Mouse (Mus musculus): ENCODE data around the gene Dus1l. TPM values are rescaled to one million over a fixed set of nuclear protein-coding genes. Genes with fewer than 3 reads are reported as not detected.
"Not testable (repeated sequence)": the region's sequence is repeated elsewhere in the genome, so short reads cannot be mapped to it uniquely, and the experiment has no call there.

Dus1l gene
- polyA plus RNA-seq, 1 experiment from 2014 or later, result 69.3 TPM

DNA sequence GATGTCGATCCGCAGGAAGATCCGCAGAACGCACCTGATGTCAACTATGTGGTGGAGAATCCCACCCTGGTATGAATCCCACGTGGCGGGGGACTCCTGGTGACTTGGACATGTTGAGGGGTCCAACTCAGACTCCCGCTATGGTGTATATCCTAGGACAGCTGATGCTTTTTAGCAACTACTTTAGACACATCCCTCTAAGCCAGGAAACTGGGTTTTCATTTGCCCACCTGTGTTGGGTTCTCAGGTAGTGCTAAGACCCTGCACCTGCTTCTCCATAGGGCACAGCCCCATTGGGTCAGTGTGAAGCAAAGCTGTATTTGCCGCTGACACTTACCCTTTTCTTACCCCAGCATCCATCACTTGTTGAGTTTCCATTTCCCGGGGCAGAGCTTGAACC lies 11.1 kb downstream of the Dus1l start:
- H3K4me1 ChIP-seq (ENCODE audit: control insufficient read depth, insufficient read depth, low read length), result peaks cover 14% of the 10 kb centered on the region
- H3K36me3 ChIP-seq (ENCODE audit: control insufficient read depth, insufficient read depth, low read length), result peaks cover 7% of the 10 kb centered on the region; the same call in 1 of the 2 replicates
- no peak for ATAC-seq (ENCODE audit: insufficient read depth, low FRiP score)
- WGBS, result 28% methylated on average over 9 of the region's 9 CpGs
- H3K9me3 ChIP-seq (replicated peaks; ENCODE audit: control insufficient read depth, low read length), result no peaks in the 10 kb centered on the region
- H3K4me2 ChIP-seq (ENCODE audit: low read depth, low read length), result peak overlapping the region; percentile 89
- peak overlapping the region; percentile 89 for H3K9ac ChIP-seq (ENCODE audit: low read length)
- H3K27ac ChIP-seq (ENCODE audit: low read length), result no peak overlapping the region; the same call in 1 of the 2 replicates
- H3K27me3 ChIP-seq (ENCODE audit: control insufficient read depth, insufficient read depth, low read length), result no peaks in the 10 kb centered on the region
- H3K4me3 ChIP-seq (replicated peaks; ENCODE audit: low read length), result peak overlapping the region; percentile 79

GRCm38 (mm10) chr11:120784064-120784791 lies 12.0 kb downstream of the Dus1l start, which contains the start of the genes Rfng and Gps1:
Gene Rfng (minus strand): TSS chr11:120784207.
Gene Gps1 (plus strand): TSS chr11:120784272.
- Histone ChIP-seq H3K4me1 (ENCODE audit: control insufficient read depth, insufficient read depth, low read length) (peaks cover 14% of the 10 kb centered on the region), H3K9me3 (replicated peaks; ENCODE audit: control insufficient read depth, low read length) (no peaks in the 10 kb centered on the region), H3K27me3 (ENCODE audit: control insufficient read depth, insufficient read depth, low read length) (no peaks in the 10 kb centered on the region), H3K4me3 (replicated peaks; ENCODE audit: low read length) (peak within 1 kb of the TSS; percentile 79), H3K9ac (ENCODE audit: low read length) (peak within 1 kb of the TSS; percentile 89), H3K4me2 (ENCODE audit: low read depth, low read length) (peak within 1 kb of the TSS; percentile 89), H3K27ac (ENCODE audit: low read length) (peak within 1 kb of the TSS; percentile 68), H3K36me3 (ENCODE audit: control insufficient read depth, insufficient read depth, low read length) (peaks cover 5% of the 10 kb centered on the region; the same call in 1 of the 2 replicates)
- peak; percentile 83 for ATAC-seq (ENCODE audit: insufficient read depth, low FRiP score)
- under 1% methylated on average over 93 of the region's 107 CpGs for WGBS

- peak overlapping the region; percentile 79 for H3K4me3 ChIP-seq (replicated peaks; ENCODE audit: low read length)
- WGBS, result 2% methylated on average over 42 of the region's 42 CpGs
- peaks cover 14% of the 10 kb centered on the region for H3K4me1 ChIP-seq (ENCODE audit: control insufficient read depth, insufficient read depth, low read length)
- H3K36me3 ChIP-seq (ENCODE audit: control insufficient read depth, insufficient read depth, low read length), result peaks cover 5% of the 10 kb centered on the region; the same call in 1 of the 2 replicates
- no peaks in the 10 kb centered on the region for H3K9me3 ChIP-seq (replicated peaks; ENCODE audit: control insufficient read depth, low read length)
- ATAC-seq (ENCODE audit: insufficient read depth, low FRiP score), result peak; percentile 3; the same call in 1 of the 2 replicates
- H3K4me2 ChIP-seq (ENCODE audit: low read depth, low read length), result peak overlapping the region; percentile 89
- H3K27ac ChIP-seq (ENCODE audit: low read length), result peak overlapping the region; percentile 68
- no peaks in the 10 kb centered on the region for H3K27me3 ChIP-seq (ENCODE audit: control insufficient read depth, insufficient read depth, low read length)
- peak overlapping the region; percentile 89 for H3K9ac ChIP-seq (ENCODE audit: low read length)
These were observed 12.7 kb downstream of the Dus1l start for GRCm38 (mm10) chr11:120783426-120784063.

- 92% methylated on average over 6 of the region's 6 CpGs for WGBS
- not testable (repeated sequence) for H3K27me3 ChIP-seq (ENCODE audit: control insufficient read depth, insufficient read depth, low read length); H3K4me3 ChIP-seq (replicated peaks; ENCODE audit: low read length); H3K9me3 ChIP-seq (replicated peaks; ENCODE audit: control insufficient read depth, low read length); H3K9ac ChIP-seq (ENCODE audit: low read length); H3K36me3 ChIP-seq (ENCODE audit: control insufficient read depth, insufficient read depth, low read length); H3K4me2 ChIP-seq (ENCODE audit: low read depth, low read length); H3K27ac ChIP-seq (ENCODE audit: low read length); ATAC-seq (ENCODE audit: insufficient read depth, low FRiP score)
- peaks cover 15% of the 10 kb centered on the region for H3K4me1 ChIP-seq (ENCODE audit: control insufficient read depth, insufficient read depth, low read length)
These were observed 14.8 kb downstream of the Dus1l start for GRCm38 (mm10) chr11:120781361-120781760.

GRCm38 (mm10) chr11:120779876-120780275 lies 16.3 kb downstream of the Dus1l start:
- peaks cover 15% of the 10 kb centered on the region for H3K4me1 ChIP-seq (ENCODE audit: control insufficient read depth, insufficient read depth, low read length)
- 97% methylated on average over 1 of the region's 1 CpGs for WGBS

DNA sequence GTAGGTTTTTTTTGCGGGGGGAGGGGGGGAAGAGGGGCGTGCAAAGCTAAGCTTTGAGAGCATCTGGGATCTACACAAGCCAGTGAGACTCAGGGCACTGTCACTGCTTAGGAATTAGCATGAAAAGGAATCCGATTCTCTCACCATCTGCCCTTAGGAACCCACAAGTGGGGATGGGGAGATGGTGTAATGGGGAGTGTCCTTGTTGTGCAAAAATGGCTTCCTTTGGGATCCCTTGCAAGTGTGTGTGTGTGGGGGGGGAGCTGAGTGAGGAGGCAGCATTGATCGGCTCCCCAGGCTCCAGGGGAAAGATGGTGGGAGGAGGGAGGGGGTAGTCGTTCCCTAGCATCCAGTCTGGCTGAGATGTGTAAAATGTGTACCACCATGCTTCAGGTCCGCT lies 19.1 kb downstream of the Dus1l start:
- Histone ChIP-seq H3K4me2 (ENCODE audit: low read depth, low read length) (no peak overlapping the region), H3K4me1 (ENCODE audit: control insufficient read depth, insufficient read depth, low read length) (peaks cover 6% of the 10 kb centered on the region; the same call in 1 of the 2 replicates), H3K27me3 (ENCODE audit: control insufficient read depth, insufficient read depth, low read length) (no peaks in the 10 kb centered on the region), H3K4me3 (replicated peaks; ENCODE audit: low read length) (no peak overlapping the region), H3K36me3 (ENCODE audit: control insufficient read depth, insufficient read depth, low read length) (no peaks in the 10 kb centered on the region), H3K9ac (ENCODE audit: low read length) (peak overlapping the region; percentile 26; the same call in 1 of the 2 replicates), H3K9me3 (replicated peaks; ENCODE audit: control insufficient read depth, low read length) (no peaks in the 10 kb centered on the region), H3K27ac (ENCODE audit: low read length) (no peak overlapping the region)
- 39% methylated on average over 6 of the region's 6 CpGs for WGBS
- no peak for ATAC-seq (ENCODE audit: insufficient read depth, low FRiP score)

More at GRCm38 (mm10) chr11:120779876-120780275, 16.3 kb downstream of the Dus1l start:
- Histone ChIP-seq H3K9me3 (replicated peaks; ENCODE audit: control insufficient read depth, low read length) (no peaks in the 10 kb centered on the region), H3K4me3 (replicated peaks; ENCODE audit: low read length) (no peak overlapping the region), H3K36me3 (ENCODE audit: control insufficient read depth, insufficient read depth, low read length) (no peaks in the 10 kb centered on the region), H3K27ac (ENCODE audit: low read length) (no peak overlapping the region), H3K27me3 (ENCODE audit: control insufficient read depth, insufficient read depth, low read length) (no peaks in the 10 kb centered on the region), H3K9ac (ENCODE audit: low read length) (no peak overlapping the region), H3K4me2 (ENCODE audit: low read depth, low read length) (no peak overlapping the region)
- ATAC-seq (ENCODE audit: insufficient read depth, low FRiP score), result no peak

DNA sequence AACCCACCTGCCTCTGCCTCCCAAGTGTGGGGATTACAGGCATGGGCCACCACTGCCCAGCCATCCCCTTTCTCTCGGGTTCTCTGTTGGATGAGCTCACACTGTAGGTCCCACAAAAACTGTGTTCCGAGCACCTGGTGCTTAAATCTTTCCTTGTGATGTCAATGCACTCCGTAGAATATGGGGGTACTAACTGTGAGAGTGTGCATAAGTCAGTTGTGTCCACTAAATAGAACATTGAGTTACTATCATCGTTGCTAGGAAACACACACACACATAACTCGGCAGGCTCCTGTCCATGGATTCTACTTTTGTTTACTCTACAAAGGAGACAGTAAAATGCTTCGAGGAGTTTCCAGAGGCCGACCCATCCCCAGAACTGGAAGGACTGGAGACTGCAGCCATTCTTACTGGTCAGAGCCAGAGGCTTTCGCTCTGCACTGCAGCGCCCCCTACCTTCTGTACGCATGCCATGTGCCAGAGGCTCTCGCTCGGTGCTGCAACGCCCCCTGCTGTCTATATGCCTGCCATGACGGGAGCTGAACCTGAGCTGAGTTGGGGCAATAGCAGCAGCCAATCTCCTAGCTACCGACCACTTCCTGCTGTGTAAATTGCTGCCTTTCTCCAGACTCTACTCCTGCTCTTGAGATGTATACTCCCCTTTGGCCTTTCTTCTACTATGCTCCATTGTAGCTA lies 20.3 kb downstream of the Dus1l start:
- H3K4me2 ChIP-seq (ENCODE audit: low read depth, low read length), result no peak overlapping the region
- WGBS, result 23% methylated on average over 15 of the region's 15 CpGs

DNA sequence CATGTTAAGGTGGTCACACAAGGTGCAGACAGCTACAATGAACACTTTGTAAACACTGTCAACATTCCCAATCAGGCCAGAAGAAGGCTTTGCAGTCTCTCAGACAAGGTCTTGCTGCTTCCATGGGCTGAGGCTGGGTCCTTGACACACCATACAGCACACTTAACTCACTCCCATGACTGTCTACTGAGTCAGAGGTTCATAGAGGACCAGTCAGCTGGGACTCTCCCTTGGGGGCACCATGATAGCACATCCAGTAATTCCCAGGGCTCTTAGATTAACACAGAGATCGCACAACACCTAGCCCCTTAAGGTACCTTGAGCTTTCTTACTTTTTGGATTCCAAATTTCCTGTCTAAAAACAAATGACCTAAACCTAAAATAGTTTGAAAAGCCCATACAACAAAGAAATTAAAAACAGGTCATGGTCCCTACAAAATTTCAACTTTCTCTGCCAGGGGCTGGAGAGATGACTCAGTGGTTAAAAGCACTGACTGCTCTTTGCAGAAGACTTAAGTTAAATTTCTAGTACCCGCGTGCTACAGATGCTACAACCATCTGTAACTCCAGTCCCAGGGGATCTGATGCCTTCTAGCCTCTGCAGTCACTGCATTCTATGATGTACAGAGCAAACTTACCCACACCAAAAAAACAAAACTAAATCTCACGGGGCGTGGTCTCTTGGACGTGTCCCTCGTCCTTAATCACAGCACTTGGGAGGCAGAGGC lies 22.6 kb downstream of the Dus1l start:
- Histone ChIP-seq H3K4me2 (ENCODE audit: low read depth, low read length) (no peak overlapping the region), H3K27ac (ENCODE audit: low read length) (no peak overlapping the region), H3K9me3 (replicated peaks; ENCODE audit: control insufficient read depth, low read length) (no peaks in the 10 kb centered on the region), H3K9ac (ENCODE audit: low read length) (no peak overlapping the region), H3K4me1 (ENCODE audit: control insufficient read depth, insufficient read depth, low read length) (peaks cover 6% of the 10 kb centered on the region; the same call in 1 of the 2 replicates), H3K27me3 (ENCODE audit: control insufficient read depth, insufficient read depth, low read length) (no peaks in the 10 kb centered on the region), H3K36me3 (ENCODE audit: control insufficient read depth, insufficient read depth, low read length) (no peaks in the 10 kb centered on the region), H3K4me3 (replicated peaks; ENCODE audit: low read length) (no peak overlapping the region)
- ATAC-seq (ENCODE audit: insufficient read depth, low FRiP score), result no peak
- WGBS, result 82% methylated on average over 7 of the region's 7 CpGs

More for the DNA sequence above, 20.3 kb downstream of the Dus1l start:
- Histone ChIP-seq H3K4me1 (ENCODE audit: control insufficient read depth, insufficient read depth, low read length) (peaks cover 6% of the 10 kb centered on the region; the same call in 1 of the 2 replicates), H3K9me3 (replicated peaks; ENCODE audit: control insufficient read depth, low read length) (no peaks in the 10 kb centered on the region), H3K36me3 (ENCODE audit: control insufficient read depth, insufficient read depth, low read length) (no peaks in the 10 kb centered on the region), H3K9ac (ENCODE audit: low read length) (0 out of 2 replicates have a peak overlapping the region, but pooled peaks have one; percentile 4), H3K27ac (ENCODE audit: low read length) (no peak overlapping the region), H3K4me3 (replicated peaks; ENCODE audit: low read length) (no peak overlapping the region), H3K27me3 (ENCODE audit: control insufficient read depth, insufficient read depth, low read length) (no peaks in the 10 kb centered on the region)
- ATAC-seq (ENCODE audit: insufficient read depth, low FRiP score), result peak; percentile 89
